Mouse (Mus musculus) spleen, postnatal 36 days (tissue): ENCODE measurements around the gene Gm1604a.
A peak's percentile ranks its signal among the peaks of the same experiment; 100 is the strongest.
"Not testable (repeated sequence)": the region's sequence is repeated elsewhere in the genome, so short reads cannot be mapped to it uniquely, and the experiment has no call there.

Source experiments
- DNase-seq, 2 experiments: peaks; one replicate each; pipeline ENCODE4 v3.0.0; 2022; ENCODE audit warnings: low spot score in 2 of 2, mixed read lengths in 1 of 2

Gm1604a gene

DNA sequence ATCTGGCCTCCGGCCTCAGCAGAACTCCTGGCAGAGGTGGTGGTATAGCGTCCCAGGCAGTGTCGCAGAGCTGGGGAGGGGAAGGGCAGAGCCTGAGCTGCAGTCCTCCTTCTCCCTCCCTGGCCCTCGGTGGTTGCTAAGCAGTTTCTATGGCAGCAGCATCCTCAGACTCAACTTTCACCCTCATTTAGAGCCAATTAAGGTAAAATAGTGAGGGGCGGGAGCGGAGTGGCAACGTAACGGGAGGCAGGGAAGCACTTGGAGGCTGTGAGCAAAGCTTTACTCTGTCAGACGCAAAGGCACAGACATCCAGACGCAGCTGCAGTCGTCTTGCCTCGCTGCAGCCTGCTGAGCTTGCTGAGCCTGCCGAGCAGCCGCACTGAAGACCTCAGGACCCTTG, at the start of gene Gm1604a:
Gene Gm1604a, plus strand, starts transcription at position 312 of the 400 bp plus-strand sequence.
- not testable (repeated sequence) for DNase-seq

DNA sequence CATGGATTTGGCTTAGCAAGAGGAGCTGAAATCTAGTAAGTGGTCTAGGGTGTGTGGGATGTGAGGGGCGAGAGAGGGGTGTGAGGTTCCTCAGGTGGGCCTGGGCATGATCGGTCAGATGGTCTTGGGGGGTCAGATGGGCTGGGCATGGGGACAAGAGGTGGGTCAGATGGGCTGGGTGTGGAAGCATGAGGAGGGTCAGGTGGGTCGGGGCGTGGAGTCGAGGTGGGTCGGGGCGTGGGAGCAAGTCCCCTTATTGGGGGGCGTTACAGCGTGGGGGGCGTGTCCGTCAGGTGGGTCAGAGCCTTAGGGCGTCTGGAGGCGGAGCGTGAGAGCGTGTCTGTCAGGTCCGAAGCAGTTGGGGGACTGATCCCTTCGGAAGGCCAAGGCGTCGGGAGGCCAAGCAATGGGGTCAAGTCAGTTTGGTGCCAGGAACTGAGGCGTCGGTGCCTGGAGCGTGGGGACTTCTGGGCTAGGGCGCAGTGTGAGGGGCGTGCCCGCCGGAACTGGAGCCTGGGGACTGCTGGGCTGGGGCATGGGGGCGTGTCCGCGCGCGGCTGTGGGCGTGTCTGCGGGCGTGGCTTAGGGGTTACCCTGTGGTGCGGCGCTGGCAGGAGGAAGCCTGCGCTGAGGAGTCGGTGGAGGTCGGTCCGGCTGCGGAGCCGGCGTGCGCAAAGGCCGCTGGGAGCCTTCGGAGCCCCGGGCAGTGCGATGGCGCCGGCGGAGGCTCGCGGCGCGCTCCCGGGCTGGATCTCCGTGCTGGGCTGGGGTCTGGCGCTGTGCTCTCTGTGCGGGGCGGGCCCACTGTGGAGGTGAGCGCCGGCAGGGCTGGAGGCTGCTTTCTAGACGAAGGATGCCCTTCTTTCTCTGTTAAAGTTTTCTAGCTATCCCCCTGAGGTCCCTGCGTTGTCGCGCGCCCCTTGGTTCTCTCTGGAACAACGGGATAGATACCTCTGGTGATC, 46.8 kb upstream of the Gm1604a start, which contains the start of gene Gm49721:
Gene Gm49721, plus strand, starts transcription at position 618 of the 962 bp plus-strand sequence.
- peak; percentile 74 to 77 for DNase-seq

DNA sequence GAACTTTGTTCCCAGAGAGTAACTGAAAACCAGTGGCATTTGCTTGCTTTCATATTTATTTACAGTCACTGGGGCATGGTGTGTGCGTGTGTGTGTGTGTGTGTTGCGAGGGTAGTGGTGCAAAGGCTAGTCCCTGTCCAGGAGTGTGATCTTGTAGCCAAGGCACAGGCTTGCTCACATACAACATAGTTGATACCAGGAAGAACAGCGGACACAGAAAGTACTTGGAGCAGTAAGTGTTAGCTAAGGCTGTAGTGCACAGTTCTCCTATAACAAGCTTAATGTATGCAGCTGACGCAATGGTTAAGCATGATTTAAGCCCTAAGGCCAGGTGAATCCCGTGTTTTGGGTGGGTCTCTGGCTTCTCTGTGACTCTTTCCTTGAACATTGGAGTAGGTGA, 46.0 kb upstream of the Gm1604a start:
- DNase-seq: not testable (repeated sequence)

DNA sequence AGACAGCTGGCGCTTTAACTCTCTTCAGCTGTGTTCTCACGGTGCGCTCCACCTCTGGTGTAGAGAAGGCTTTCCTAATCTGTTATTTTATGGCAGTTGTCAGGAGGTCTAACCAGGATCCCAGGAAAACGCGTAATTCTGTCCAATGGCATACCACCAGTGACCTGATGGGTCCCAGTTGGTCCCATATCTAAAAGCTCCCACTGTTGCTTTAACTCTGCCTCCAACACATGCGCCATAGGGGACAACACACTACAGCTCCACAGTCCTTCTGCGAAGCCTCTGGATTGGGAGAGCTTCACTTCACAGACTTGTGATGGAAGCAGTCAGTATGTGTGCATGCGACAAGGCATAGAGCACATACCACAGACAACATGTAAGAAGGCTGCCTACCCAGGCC, 45.2 kb upstream of the Gm1604a start:
- DNase-seq: not testable (repeated sequence)

DNA sequence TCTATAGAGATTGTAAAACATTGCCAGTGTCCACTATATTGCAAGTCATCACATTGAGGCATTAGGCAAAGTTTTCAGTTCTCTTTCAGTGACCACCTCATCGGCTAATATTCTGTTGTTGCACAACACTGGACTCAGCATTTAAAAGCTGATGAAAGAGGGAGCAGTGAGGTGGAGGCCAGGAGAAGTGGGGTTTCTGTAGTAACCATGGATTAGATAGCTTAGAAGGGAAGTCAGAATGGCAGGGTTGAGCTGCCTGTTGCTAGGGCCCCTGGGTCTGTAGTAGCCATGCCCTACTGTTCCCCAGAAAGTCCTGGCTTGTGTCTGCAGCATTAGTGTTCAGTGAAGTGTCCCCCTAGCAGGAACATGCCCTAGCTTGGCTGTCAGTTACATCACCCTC, 39.2 kb upstream of the Gm1604a start:
- DNase-seq: not testable (repeated sequence)

DNA sequence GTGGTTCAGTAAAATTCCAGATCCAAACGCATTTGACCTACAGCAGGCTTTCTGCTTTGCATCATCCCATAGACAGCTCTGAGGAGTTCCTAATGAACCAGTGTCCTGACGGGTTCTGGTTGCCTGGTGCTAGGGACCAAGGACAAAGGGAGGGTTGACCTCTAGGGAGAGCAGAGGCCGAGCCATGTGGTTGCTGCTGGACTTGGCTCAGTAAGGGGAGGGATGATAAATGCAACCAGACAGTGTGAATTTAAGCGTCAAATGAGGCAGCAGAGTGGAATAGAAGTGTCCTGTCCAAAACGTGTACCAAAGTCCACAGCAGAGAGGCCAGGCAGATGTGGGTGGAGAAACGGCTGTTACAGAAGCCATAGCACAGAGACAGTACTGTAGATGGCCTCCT, 29.9 kb upstream of the Gm1604a start:
- DNase-seq: not testable (repeated sequence)

DNA sequence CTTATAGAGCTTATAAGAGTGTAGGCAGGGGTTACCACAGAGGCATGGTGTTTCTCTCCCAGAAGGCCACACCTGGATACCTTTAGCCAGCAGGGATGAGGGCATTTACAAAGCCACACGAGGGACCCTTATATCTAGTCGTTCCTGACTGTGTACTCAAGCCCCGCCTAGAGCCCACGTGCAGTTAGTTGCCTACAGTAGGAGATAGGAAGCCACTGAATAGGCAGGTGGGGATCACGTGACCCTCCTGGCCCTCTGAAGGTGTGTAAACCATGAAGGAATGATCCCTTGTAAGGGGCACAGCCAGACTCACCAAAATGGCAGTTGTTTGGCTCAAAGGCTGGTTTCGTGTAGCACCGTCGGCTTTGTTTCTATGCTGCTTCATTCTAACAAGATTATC, 28.5 kb upstream of the Gm1604a start:
- DNase-seq: not testable (repeated sequence)

DNA sequence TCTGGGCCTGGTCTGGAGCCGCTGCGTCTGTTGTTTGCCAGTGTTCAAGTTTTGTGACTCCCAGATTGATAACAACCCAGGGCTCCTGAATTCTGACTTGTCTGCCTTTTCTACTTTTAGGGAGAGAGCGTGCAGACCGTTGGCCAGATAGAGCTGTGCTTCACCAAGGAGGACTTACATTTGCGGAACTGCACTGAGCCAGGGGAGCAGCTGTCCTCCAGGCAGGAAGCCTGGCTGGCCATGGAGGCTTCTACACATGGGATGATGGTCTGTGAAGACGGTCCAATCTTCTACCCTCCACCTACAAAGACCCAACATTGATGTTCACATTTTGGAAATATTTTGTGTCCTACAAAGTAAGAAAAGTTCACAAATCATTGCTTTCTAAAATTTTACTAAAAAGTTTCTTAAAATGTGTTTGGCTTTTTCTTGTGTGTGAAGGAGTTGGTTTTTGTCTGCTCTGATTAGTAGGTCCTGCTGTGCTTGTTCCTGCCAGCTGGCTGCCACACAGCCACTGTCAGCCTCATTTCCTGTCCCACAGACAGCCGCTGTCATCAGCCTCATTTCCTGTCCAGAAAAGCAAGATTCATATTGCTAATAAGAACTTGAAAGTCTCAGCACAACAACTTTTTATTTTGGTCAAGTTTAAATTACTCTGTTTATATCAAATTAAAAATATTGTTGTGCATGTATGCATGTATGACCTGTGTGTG, 27.4 kb upstream of the Gm1604a start:
- not testable (repeated sequence) for DNase-seq

DNA sequence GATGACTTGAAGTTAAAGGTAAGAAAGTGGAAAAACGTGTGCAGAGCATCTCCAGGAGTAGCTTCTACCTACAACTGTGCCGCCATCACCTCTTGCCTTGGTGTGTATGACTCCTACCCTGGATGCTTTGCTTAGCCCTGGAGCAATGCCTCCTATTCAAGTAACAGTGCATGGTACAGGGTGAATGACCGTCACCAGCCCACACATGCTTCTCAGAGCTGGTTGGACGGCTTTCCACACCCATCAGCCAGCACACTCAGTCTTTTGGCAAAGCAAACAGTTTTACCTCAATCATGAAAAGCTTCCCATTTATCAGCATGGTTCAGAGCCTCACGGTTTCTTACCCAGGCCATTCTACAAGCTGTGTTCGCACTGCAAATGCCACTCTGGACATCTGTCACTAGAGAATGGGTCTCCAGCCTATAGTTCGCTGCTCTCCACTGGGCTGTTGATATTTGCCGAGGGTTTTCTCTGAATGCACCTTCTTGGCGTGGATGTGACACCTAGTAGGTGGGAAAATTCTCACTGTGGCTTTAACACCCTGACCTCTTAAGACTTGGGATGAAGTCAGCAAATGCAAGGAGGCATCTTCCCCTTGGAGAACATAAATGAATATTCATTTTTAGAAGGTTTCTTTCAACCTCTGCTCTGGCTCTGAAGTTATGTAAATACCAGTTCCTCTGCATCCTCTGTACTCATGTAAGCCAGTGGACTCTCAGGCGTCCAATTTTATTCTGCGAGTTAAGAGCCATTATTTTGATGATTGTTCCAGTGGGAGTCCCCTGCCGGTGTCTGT, 23.4 kb upstream of the Gm1604a start:
- not testable (repeated sequence) for DNase-seq

DNA sequence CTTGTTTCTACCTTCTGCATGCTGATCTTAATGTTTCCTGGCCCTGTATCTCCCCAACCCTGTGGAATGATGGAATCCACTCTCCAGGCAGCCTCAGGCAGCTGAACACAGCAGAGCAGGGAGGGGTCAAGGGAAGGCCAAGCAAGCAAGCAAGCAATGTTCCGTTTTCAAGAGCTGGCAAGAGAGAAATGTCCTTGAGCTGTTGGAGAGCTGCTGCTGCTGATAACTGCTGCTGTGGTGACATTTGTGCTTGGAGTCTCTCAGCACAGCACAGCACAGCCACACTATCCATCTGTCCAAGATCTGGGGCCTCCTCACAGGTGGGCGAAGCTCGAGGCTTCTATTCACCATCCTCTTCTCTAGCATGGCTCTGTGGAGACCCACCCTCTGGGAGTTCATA, 22.0 kb upstream of the Gm1604a start:
- DNase-seq: not testable (repeated sequence)

DNA sequence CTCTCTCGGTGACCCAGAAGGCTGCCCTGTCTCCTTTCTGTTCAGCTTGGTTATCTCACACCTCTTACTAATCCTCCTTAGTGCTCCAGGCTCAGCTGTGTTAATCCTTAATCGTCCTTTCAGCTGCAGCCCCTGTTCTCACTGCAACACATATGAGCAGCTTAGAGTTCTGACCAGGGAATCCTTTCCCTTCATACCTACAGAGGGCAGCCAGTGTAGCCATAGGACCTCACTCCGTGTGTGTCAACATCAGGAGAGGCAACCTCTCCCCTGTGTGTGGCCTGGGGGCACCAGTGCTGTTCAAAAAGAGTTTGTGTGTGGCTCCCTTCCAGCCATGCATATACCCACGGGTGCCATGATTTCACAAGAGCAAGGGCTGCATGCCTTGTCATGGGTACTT, 19.7 kb upstream of the Gm1604a start:
- not testable (repeated sequence) for DNase-seq

DNA sequence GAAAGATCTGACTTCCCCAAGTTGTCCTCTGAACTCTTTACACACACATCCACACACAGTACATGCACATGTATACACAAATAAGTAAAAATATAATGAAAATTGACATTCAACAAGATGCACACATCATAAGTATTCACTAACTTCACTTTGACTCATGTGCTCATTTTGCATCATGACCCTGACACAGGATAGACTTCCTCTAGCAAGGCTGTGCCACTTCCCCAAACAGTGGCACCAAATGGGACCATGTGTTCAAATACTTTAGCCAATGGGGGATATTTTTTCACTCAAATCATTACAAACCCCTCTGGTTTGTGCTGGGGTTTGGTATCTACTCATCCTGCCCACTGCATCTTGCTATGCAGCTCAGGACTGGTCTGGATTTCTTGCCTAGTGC, 16.5 kb upstream of the Gm1604a start:
- not testable (repeated sequence) for DNase-seq

DNA sequence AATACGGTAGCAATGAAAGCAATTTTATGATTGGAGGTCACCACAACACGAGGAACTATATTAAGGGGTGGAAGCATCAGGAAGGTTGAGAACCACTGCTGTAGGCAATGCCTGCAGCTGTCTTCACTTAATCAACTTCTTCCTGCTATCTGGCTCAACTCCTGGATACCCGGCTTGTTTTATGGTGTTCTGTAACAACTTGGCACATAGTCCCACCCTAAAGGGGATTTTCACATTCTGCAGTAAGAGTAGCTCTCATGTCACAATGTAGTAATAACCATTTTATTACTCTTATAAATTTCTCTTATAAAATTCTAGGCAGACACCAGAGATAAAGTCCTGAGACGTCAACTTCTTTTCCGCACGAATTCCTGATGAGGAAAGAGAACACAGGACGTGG, 15.9 kb upstream of the Gm1604a start:
- not testable (repeated sequence) for DNase-seq

DNA sequence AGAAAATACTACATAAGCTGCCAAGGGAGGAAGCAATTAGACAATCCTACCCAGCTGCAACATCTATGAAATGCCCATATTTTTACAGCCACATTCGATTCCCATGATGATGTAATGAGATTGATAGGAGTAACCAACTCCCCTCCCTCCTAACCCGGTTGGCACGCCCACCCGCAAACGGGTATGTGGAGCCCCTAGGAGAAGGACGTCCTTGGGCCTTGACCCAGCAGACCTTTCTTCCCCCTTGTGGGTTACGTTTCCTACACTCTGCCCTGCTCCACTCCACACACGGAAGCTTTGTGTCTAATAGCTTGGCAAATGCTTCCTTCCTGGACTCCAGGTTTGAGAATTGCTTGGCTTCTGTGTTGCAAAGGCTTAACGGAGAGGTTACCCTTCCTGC, 15.5 kb upstream of the Gm1604a start:
- not testable (repeated sequence) for DNase-seq

DNA sequence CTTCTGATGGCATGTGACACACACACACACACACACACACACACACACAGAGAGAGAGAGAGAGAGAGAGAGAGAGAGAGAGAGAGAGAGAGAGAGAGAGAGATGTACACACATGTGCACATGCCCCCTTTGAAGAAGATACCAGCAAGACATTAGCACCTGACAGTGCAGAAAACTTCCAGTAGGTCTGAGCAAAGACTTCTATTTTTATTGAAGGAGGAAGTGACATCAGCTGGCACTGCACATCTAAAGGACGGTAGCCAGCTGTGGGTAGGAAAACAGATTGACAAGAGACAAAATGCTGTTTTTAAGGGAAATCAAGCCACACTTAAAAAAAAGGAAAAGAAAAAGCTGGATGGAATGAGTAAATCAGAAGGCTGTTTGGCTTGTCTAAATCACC, 11.2 kb upstream of the Gm1604a start:
- DNase-seq: not testable (repeated sequence)

DNA sequence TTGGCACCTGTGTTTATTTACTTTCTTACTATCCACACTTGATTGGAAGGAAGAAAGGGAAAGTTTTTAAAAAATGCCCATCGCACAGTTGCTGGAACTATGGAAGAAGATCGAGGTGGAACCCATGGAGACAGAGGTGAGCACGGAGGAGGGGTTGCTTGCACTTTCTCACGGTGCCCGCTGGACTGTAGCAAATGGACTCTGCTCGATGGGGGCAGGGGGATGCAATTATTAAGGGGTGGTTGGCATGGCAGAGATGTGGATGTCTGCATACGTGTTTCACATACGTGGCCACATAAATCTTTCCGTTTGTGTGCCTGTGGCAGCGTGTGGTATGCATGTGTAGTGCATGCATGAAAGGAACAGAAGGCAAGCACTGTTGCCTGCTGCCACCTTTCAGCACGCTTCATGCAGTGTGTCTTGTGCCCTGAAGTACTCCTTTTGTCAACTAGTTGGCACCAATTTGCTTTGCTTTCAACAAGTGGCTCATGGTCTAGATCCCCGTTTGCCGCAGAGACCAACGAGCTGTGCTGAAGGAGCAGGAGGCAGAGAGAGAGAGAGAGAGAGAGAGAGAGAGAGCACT, 487 bp downstream of the Gm1604a start:
- not testable (repeated sequence) for DNase-seq

DNA sequence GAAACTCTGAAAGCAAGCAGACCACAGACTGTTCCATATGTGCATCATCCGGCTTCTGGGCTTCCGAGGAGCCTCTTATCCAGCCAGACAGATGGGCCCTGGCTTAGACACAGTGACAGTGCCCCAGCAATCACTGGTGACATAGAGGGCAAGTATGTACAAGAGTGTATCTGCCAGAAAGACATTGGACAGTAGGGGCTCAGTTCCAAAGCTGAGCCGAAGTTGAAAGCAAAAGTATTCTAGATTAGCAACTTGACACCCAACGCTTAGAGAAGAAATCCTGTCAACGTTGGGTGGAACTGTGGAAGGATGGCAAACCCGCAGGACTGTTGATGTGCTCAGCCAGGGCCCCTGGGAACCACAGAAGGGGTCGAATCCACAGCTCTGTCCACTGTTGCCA, 4.8 kb downstream of the Gm1604a start:
- DNase-seq: not testable (repeated sequence)

DNA sequence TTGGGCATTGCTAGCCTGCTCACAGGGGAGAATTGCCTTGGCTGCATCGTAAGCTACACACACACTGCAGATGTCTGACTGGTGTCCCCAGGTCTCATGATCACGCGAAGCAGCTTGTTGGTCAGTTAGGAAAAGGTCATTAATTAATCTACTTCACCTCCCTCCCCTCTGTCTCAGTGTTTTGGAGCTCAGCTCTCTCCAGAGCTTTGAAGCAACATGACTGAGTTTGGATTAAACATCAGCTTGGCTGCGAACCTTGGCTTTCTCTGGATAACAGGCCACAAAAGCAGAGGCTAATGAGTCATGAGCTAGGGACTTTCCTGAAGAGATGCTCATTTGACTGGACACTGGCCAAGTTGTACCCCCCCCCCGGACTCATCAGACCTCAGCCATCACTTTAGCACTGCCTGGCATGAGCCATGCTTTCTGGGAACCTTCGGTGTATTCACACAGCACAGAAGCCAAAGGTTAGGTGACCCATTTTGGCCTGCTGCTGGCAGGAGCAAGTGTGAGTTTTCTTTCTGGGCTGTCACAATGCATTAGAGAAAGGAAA, 5.3 kb downstream of the Gm1604a start:
- not testable (repeated sequence) for DNase-seq

DNA sequence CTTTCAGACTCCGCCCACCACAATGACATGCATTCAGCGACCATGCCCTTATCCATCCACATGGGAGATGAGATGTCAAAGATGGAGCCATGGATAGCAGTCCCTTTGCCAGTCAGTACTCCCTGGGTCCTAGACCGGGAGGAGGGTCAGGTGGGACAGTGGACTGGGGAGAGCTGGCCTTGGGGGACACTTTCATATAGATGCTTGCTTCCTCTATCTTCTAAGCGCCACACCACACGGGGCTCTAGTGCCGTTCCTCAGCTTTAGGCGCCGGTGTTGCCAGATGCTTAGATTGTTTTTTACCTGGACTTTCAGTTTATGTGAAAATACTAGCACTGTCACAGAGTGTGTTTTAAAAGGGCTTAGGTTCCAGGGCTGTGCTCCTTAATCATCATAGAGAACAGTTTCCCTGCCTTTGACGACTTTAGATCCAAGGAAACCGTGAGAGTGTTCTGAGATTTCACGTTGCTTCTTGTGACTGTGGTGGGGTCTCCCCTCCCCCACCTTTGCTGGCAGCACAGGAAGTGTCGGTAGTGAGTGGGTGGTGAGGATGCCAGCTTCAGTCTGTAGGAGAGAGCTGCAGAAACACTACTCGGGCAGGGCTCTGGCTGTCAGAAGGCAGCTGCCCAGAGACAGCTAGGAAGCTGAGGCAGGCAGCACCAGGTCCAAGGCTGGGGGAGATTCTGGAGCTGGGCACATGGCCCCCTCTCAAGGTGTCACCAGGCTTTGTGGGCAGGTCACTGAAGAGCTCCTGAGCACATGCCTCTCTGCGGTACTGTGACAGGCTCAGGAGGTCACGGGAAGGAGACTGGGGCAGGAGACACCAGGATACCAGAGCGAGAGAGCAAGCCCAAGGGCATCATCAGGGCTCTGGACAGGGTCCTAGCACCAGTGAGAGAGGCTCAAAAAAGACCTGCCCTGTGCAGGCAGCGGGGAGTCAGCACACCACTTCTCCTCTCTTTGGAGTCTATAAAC, 8.1 kb downstream of the Gm1604a start:
- not testable (repeated sequence) for DNase-seq
